Mouse (Mus musculus) intestine, embryonic 15.5 days (tissue): ENCODE results near the gene Pou4f2. TPM values are rescaled to one million over a fixed set of nuclear protein-coding genes. Genes with fewer than 3 reads are reported as not detected.

Source experiments
- polyA plus RNA-seq: library from polyadenylated mRNA; unstranded; fragments of >200 nt; fragmentation: Nextera tagmentation; extraction: Ambion mirVana; gene quantifications from 2 replicates; pipeline ENCODE4 v1.2.1, GENCODE M21; 2015

Gene Pou4f2
- polyA plus RNA-seq, 1 experiment from 2014 or later, result not detected

Other genes starting within 250 kb of the Pou4f2 start
- not detected in 2 replicates for gene Ttc29, start 223.3 kb downstream of the Pou4f2 start, polyA plus RNA-seq
- 178 and 207 TPM in 2 replicates for gene Rbmxl1, start 72.3 kb upstream of the Pou4f2 start, polyA plus RNA-seq
- 16.5 and 17.0 TPM in 2 replicates for gene Slc10a7, start 72.7 kb upstream of the Pou4f2 start, polyA plus RNA-seq